Mouse (Mus musculus) erythroblast, embryonic 14.5 days (primary cell): Measurements from ENCODE around the gene Ythdf1.

Source experiments
- GATA1 ChIP-seq: IDR thresholded peaks from 2 replicates; pipeline ENCODE4 v1.6.1; 2012; ENCODE audit warnings: low read length, inconsistent platforms, mixed read lengths
- TAL1 ChIP-seq: IDR thresholded peaks from 3 replicates; pipeline ENCODE4 v1.6.1; 2012; ENCODE audit warnings: low read length, inconsistent platforms, mixed read lengths

- TF ChIP-seq TAL1 (no peak), GATA1 (no peak)
Observed at GRCm38 (mm10) chr2:180922739-180923138, 2.0 kb upstream of the Ythdf1 start.
